Mouse (Mus musculus): ENCODE results near the gene Ndufs2. TPM values are rescaled to one million over a fixed set of nuclear protein-coding genes. Genes with fewer than 3 reads are reported as not detected.

The Ndufs2 gene
- polyA plus RNA-seq, 1 experiment, result 131 TPM

GRCm38 (mm10) chr1:171232800-171233730 is 18.1 kb downstream of the Ndufs2 start:
- Histone ChIP-seq H3K4me1 (ENCODE audit: control insufficient read depth, insufficient read depth, low read length) (peaks cover 33% of the 10 kb centered on the region), H3K4me3 (ENCODE audit: insufficient read depth, low read length) (peak overlapping the region; percentile 77), H3K27ac (ENCODE audit: insufficient read depth, low read depth, low read length) (peak overlapping the region; percentile 98)
- TF ChIP-seq POLR2A (IDR thresholded peaks at IDR 0.05; ENCODE audit: borderline replicate concordance, low read depth, low read length) (no peak), CTCF (IDR thresholded peaks at IDR 0.05; ENCODE audit: low read depth, low read length) (no peak)

GRCm38 (mm10) chr1:171232348-171232747 is 18.8 kb downstream of the Ndufs2 start:
- Histone ChIP-seq H3K4me3 (ENCODE audit: insufficient read depth, low read length) (peak overlapping the region; percentile 77), H3K4me1 (ENCODE audit: control insufficient read depth, insufficient read depth, low read length) (peaks cover 40% of the 10 kb centered on the region), H3K27ac (ENCODE audit: insufficient read depth, low read depth, low read length) (peak overlapping the region; percentile 98)
- TF ChIP-seq CTCF (IDR thresholded peaks at IDR 0.05; ENCODE audit: low read depth, low read length) (no peak), POLR2A (IDR thresholded peaks at IDR 0.05; ENCODE audit: borderline replicate concordance, low read depth, low read length) (no peak)

- Histone ChIP-seq H3K4me3 (ENCODE audit: insufficient read depth, low read length) (peak overlapping the region; percentile 77), H3K27ac (ENCODE audit: insufficient read depth, low read depth, low read length) (peak overlapping the region; percentile 98), H3K4me1 (ENCODE audit: control insufficient read depth, insufficient read depth, low read length) (peaks cover 45% of the 10 kb centered on the region)
- TF ChIP-seq CTCF (IDR thresholded peaks at IDR 0.05; ENCODE audit: low read depth, low read length), result no peak
- no peak for TF ChIP-seq POLR2A (IDR thresholded peaks at IDR 0.05; ENCODE audit: borderline replicate concordance, low read depth, low read length)
Observed at GRCm38 (mm10) chr1:171231844-171232243, 19.3 kb downstream of the Ndufs2 start.

GRCm38 (mm10) chr1:171230215-171230614 is 21.0 kb downstream of the Ndufs2 start:
- TF ChIP-seq CTCF (IDR thresholded peaks at IDR 0.05; ENCODE audit: low read depth, low read length) (no peak), POLR2A (IDR thresholded peaks at IDR 0.05; ENCODE audit: borderline replicate concordance, low read depth, low read length) (no peak)
- peaks cover 47% of the 10 kb centered on the region for H3K4me1 ChIP-seq (ENCODE audit: control insufficient read depth, insufficient read depth, low read length)
- H3K4me3 ChIP-seq (ENCODE audit: insufficient read depth, low read length), result peak overlapping the region; percentile 59; the same call in 1 of the 2 replicates
- peak overlapping the region; percentile 76 for H3K27ac ChIP-seq (ENCODE audit: insufficient read depth, low read depth, low read length)

GRCm38 (mm10) chr1:171229750-171230149 is 21.4 kb downstream of the Ndufs2 start:
- H3K4me1 ChIP-seq (ENCODE audit: control insufficient read depth, insufficient read depth, low read length), result peaks cover 47% of the 10 kb centered on the region
- no peak for TF ChIP-seq CTCF (IDR thresholded peaks at IDR 0.05; ENCODE audit: low read depth, low read length)
- TF ChIP-seq POLR2A (IDR thresholded peaks at IDR 0.05; ENCODE audit: borderline replicate concordance, low read depth, low read length), result no peak

GRCm38 (mm10) chr1:171227879-171228278 is 23.3 kb downstream of the Ndufs2 start:
- H3K27ac ChIP-seq (ENCODE audit: insufficient read depth, low read depth, low read length), result no peak overlapping the region; the same call in 1 of the 2 replicates
- H3K4me1 ChIP-seq (ENCODE audit: control insufficient read depth, insufficient read depth, low read length), result peaks cover 58% of the 10 kb centered on the region
- no peak for TF ChIP-seq CTCF (IDR thresholded peaks at IDR 0.05; ENCODE audit: low read depth, low read length)
- TF ChIP-seq POLR2A (IDR thresholded peaks at IDR 0.05; ENCODE audit: borderline replicate concordance, low read depth, low read length), result no peak

More at GRCm38 (mm10) chr1:171229750-171230149, 21.4 kb downstream of the Ndufs2 start:
- no peak overlapping the region for H3K4me3 ChIP-seq (ENCODE audit: insufficient read depth, low read length)
- 0 out of 2 replicates have a peak overlapping the region, but pooled peaks have one; percentile 76 for H3K27ac ChIP-seq (ENCODE audit: insufficient read depth, low read depth, low read length)

GRCm38 (mm10) chr1:171226780-171227179 is 24.4 kb downstream of the Ndufs2 start:
- Histone ChIP-seq H3K4me3 (ENCODE audit: insufficient read depth, low read length) (no peak overlapping the region), H3K27ac (ENCODE audit: insufficient read depth, low read depth, low read length) (peak overlapping the region; percentile 85), H3K4me1 (ENCODE audit: control insufficient read depth, insufficient read depth, low read length) (peaks cover 58% of the 10 kb centered on the region)
- TF ChIP-seq POLR2A (IDR thresholded peaks at IDR 0.05; ENCODE audit: borderline replicate concordance, low read depth, low read length) (no peak), CTCF (IDR thresholded peaks at IDR 0.05; ENCODE audit: low read depth, low read length) (no peak)

More at GRCm38 (mm10) chr1:171227879-171228278, 23.3 kb downstream of the Ndufs2 start:
- no peak overlapping the region for H3K4me3 ChIP-seq (ENCODE audit: insufficient read depth, low read length)

- no peak within 1 kb of the TSS for H3K4me3 ChIP-seq (ENCODE audit: insufficient read depth, low read length)
- peak within 1 kb of the TSS; percentile 85 for H3K27ac ChIP-seq (ENCODE audit: insufficient read depth, low read depth, low read length)
- TF ChIP-seq CTCF (IDR thresholded peaks at IDR 0.05; ENCODE audit: low read depth, low read length) (no peak), POLR2A (IDR thresholded peaks at IDR 0.05; ENCODE audit: borderline replicate concordance, low read depth, low read length) (no peak)
- H3K4me1 ChIP-seq (ENCODE audit: control insufficient read depth, insufficient read depth, low read length), result peaks cover 54% of the 10 kb centered on the region
Observed at GRCm38 (mm10) chr1:171224857-171225256, 26.3 kb downstream of the Ndufs2 start, which contains the start of gene Apoa2. Apoa2 (plus strand) TSS chr1:171225054.

- Histone ChIP-seq H3K27ac (ENCODE audit: insufficient read depth, low read depth, low read length) (no peak overlapping the region; the same call in 1 of the 2 replicates), H3K4me1 (ENCODE audit: control insufficient read depth, insufficient read depth, low read length) (peaks cover 49% of the 10 kb centered on the region), H3K4me3 (ENCODE audit: insufficient read depth, low read length) (no peak overlapping the region)
- no peak for TF ChIP-seq POLR2A (IDR thresholded peaks at IDR 0.05; ENCODE audit: borderline replicate concordance, low read depth, low read length)
- TF ChIP-seq CTCF (IDR thresholded peaks at IDR 0.05; ENCODE audit: low read depth, low read length), result no peak
Observed at GRCm38 (mm10) chr1:171223796-171224195, 27.4 kb downstream of the Ndufs2 start.

GRCm38 (mm10) chr1:171223168-171223567 is 28.0 kb downstream of the Ndufs2 start:
- H3K4me1 ChIP-seq (ENCODE audit: control insufficient read depth, insufficient read depth, low read length), result peaks cover 47% of the 10 kb centered on the region
- H3K27ac ChIP-seq (ENCODE audit: insufficient read depth, low read depth, low read length), result peak overlapping the region; percentile 27
- H3K4me3 ChIP-seq (ENCODE audit: insufficient read depth, low read length), result peak overlapping the region; percentile 33; the same call in 1 of the 2 replicates
- TF ChIP-seq POLR2A (IDR thresholded peaks at IDR 0.05; ENCODE audit: borderline replicate concordance, low read depth, low read length) (no peak), CTCF (IDR thresholded peaks at IDR 0.05; ENCODE audit: low read depth, low read length) (no peak)

Data from bone marrow macrophage, adult 2 months (primary cell).